Mouse (Mus musculus) kidney, postnatal 4 days (tissue): ENCODE data around the gene Nav2.
A peak's percentile ranks its signal among the peaks of the same experiment; 100 is the strongest.

ENCODE experiments used
- DNase-seq, 2 experiments: peaks; one replicate each; pipeline ENCODE4 v3.0.0; 2021; ENCODE audit warnings: mixed read lengths in 2 of 2

The Nav2 gene

GRCm38 (mm10) chr7:49064792-49065521 is 156.4 kb downstream of the Nav2 start:
- peak; percentile 33 to 41 for DNase-seq

DNA sequence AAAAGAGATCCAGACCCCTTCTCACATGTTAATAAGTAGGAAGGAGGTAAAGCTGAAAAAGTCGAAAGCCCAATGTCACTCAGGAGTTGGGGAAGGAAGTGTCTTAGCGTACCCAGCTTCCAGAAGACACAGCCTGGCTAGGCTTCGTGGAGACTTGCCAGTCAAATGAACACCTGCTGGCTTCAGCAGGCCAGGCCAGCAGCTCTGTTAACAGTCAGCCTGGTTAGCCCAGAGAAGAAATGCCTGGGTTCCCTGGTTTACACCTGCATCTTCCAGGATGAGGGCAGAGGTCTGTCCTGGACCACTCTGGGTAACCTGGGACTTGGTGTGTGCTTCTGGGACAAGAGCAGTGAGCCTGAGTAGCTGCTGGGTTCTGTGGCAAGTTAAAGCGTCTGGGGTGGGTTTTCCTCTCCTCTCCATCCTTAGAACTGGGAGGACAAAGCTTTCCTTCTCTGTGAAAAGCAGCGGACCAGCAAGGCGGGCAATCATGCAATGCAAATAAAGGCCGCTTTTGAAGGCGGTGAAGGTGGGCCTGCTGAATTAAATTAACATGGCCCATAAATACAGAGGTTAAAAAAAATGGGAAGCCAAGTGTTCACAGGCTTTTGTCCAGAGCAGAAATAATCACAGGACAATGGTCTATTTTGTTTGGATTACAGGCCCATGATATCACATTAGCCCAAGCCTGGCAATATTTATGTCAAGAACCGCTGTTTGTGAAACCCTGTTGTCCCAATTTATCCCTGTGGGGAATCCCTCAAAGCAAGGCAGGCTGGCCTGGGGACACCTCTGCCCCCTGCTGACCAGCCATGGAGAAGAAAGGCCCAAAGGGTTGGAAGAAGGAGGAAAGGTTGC is 157.3 kb downstream of the Nav2 start:
- peak; percentile 64 to 72 for DNase-seq

GRCm38 (mm10) chr7:49066828-49067227 is 158.3 kb downstream of the Nav2 start:
- DNase-seq: no peak

DNA sequence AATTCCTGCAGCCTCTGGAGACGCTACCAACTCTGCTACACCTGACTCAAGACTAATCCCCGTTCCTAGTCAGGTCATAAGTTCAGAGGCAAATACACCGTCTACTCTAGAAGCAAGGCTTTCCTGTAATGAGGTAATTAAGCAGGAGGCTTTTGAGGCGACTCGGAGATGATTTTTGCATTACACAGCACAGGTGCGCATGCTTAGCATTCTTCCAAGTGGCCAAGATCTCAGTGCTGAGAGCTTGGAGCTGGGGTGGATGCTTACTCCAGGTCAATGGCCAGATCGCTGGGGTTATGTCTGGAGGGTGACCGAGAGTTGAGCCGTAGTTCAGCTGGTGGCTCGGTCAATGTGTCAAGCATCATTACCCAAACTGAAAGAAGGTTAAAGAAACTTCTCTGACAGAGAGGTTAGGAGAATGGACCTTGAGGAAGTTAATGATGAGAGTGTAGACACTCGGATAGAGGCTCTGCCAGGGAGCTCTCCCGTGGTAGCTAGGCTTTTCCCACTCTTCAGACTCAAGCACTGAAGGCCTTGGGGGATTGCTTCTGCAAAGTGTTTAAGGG is 161.0 kb downstream of the Nav2 start:
- DNase-seq: no peak

DNA sequence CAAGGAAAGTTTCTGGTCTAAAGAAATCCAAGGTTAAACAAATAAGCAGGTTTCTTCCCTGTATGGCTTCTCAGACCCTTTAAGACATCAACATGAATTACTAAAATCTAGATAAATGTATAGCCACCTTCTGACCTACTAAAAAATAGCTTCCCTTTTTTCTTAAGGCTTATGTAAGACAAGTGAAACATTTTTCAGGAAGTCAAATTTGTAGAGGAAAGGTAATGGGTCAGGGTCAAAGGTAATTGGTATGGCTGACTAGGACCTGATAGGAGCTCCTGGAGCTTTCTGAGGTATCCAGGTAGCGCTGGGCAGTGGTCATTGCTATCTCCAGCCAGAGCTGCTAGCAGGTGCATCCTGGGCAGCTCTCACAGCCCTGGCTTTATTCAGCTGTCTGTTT is 162.1 kb downstream of the Nav2 start:
- DNase-seq: no peak

GRCm38 (mm10) chr7:49071141-49071567 is 162.6 kb downstream of the Nav2 start:
- no peak for DNase-seq

DNA sequence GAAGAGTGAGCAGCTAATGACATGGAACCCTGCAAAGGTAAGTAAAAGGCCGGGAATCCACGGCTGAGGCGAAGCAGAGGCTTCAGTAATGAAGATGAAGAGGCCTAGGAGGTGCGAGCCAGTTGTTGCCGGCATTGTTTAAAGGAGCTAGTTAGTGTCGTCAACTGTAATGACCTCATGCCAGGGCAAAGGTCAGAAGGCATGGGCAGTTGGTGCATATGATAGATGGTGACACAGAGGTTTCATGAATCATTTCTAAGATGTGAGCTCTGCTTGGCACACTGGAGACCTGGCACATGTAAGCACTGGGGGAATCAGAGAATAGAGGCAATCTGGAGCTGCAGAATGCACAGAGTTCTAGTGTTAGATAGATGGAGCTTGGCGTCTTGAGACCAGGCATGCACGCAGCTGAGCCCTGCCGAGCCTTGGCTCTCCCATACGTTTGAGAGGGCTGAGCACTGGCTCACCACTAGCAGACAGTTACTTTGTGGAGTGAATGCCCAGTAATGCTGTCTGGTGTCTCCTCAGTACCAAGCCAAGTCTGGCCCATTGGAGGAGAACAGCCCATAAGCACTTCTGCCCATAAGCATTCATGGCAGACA is 166.9 kb downstream of the Nav2 start:
- peak; percentile 13 to 24 for DNase-seq

GRCm38 (mm10) chr7:49076283-49076694 is 167.8 kb downstream of the Nav2 start:
- DNase-seq: no peak

DNA sequence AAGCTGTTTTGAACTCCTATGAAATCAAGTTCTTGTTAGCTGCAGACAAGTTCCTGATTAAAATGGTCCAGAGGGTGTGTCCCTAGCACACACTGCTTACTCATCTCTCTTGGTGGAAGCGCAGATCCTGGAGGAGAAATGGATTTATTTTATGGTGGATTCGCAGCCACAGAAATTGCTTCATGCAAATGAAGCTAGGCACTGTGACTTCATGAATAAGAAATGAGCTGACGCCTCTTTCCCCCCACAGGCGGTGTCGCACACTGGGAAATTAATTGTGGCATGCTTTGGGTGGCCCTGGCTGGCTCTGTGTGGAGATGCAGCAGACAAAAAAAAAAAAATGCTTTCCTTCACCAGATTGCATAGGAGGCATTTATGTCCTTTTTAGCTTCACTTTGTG is 170.4 kb downstream of the Nav2 start:
- DNase-seq: no peak

DNA sequence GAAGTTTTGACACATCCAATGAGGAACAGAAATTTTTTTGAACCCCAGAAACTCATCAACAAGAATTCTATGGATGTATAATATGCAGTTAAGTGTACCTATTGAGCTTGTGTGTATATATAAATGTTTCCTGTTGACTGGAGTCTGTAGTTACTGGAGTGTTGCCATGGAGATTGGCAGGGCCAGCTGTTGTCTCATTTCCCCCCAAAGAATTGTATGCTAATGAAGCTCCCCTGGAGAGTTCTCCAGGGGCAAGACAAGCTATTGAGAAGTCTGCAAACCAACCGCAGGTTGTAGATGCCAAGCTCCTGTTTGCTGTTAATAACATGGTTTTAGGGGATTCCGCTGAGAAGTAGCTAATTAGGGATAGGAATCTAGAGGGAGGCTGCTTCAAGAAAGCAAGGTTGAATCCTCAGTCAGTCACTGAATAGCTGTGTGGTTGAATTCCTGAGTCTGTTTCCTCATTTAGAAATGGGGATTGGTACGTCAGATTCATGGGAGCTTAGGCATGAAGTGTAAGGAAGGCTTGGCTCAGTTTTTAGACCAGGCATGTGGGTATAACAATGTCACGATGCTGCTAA is 174.2 kb downstream of the Nav2 start:
- DNase-seq: no peak

DNA sequence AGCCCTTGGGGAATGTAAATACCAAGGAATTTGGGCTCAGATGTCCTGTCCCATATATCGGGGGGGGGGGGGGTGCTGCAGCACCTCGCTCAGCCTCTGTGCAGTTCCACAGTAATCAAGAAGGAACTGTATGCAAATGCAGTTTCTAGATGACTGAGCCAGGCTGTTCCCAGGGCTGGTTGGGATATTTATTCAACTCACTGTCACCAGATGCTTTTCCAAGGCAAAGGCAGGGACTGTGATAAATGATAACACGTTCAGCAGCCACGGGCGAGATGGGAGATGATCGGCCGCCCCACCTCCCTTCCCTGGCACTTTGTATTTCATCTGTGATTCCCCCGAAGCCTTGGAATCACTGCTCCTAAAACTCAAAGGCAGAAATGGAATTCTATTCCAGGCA is 176.3 kb downstream of the Nav2 start:
- no peak for DNase-seq

GRCm38 (mm10) chr7:49085759-49086158 is 177.2 kb downstream of the Nav2 start:
- DNase-seq: no peak

DNA sequence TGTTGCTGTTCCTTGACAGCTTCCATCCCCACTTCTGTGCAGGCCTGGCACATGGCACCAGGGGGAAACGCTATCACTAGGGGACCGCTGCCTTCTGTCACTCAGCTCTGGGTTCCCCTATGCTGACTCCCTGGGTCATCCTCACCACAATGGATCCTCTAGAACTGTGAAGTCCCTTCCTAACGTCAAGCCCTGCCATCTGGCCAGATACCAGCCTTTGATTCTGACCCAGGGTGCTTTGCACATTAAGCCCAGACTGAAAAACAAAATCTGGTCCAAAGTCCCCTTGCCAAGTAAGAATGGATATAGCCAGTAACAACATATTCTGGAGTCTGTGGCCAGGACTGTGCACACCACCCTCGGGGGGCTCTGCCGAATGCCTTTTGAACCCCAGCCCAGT is 178.6 kb downstream of the Nav2 start:
- DNase-seq: no peak

- no peak for DNase-seq
Measured at GRCm38 (mm10) chr7:49088198-49088912, 179.8 kb downstream of the Nav2 start.

- no peak for DNase-seq
Measured at GRCm38 (mm10) chr7:49091371-49091770, 182.9 kb downstream of the Nav2 start.

DNA sequence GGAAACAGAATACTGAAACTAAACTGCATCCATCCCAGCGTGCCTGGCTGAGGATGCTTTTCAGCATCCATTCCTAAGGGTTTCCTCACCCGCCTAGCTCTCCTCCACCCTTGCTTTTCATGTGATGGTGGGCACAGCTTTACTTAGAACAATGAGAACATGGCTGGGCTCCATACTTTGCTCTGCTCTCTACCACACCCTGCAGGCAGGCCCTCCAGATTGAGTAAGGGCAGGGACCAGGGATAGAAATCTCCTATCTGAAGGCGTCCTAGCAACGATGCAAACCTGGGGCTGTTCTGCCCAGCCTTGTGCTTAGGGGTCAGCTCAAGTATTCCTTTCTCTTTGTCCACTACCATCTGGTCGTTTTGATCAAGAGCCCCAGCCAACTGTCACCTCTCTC is 183.4 kb downstream of the Nav2 start:
- no peak for DNase-seq

DNA sequence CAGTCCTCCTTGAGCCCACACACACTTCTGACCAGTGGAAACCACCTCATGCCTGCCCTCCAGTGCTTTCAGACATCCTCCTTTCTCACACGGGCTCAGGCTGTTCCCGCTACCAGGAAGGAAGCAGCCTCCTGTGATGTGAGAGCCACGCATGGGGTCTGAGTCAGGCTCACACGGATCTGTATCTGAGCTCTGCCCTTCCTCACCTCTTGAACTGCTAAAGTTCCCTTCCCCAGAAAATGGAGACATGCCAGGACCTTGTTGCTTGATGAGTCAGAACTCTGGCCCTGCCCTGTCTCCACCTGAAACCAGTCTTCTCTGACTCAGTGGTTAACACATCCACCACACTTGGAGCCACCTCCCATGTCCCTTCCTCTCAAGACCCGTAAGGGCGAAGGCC is 185.1 kb downstream of the Nav2 start:
- DNase-seq: no peak

DNA sequence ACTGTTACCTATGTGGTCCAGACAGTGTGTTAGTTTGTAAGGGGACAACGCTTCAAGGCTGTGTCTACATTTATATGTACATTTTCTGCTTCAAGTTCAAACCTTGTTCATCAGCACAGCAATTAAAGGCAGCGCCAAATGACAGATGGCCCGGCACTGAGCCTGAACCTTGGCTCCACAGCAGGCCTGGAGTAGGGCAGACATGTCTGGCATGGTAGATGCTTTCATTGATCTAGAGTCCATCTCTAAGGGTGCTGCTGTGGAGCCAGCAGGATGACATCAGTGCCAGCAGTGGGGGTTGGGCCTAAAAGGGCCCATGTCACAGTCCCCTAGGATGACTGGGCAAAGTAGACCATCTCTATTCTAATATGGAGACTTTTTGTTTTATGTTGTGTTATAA is 186.0 kb downstream of the Nav2 start:
- no peak for DNase-seq

DNA sequence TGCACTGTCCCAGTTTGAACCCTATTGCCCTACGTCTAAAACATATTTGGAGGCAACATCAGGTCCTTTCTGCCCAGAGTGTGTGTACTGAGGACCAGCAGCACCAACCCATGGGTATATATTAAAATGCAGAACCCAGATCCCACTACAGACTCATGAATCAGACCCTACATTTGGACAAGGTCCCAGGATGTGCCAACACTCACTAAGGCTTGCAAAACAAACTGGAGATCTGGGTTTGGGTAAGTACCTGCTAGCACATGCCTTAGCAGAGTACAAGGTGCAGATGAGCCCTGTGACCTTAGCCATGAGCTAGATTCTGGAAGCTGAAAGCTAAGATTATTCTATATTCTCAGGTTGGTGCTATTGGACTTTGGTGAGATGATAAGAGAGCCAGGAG is 192.8 kb downstream of the Nav2 start:
- no peak for DNase-seq

DNA sequence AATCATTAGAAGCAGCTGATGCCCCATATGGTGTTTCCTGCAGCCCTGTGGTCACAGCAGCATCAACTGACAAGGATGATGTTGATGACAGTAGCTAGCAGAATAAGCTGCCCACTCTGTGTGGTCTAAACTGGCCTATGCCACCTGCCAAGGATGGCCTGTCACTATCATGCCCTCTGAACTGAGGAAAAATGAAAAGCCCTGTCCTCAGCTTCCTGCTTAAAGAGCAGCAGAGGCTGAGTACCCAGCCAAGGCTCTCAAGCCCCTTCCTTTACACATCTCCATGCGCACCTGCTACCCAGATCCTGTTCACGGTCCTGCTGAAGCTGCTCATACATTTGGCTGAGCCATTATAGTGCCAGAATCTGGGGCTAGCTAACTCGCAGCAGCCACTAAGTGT is 193.7 kb downstream of the Nav2 start:
- no peak for DNase-seq

DNA sequence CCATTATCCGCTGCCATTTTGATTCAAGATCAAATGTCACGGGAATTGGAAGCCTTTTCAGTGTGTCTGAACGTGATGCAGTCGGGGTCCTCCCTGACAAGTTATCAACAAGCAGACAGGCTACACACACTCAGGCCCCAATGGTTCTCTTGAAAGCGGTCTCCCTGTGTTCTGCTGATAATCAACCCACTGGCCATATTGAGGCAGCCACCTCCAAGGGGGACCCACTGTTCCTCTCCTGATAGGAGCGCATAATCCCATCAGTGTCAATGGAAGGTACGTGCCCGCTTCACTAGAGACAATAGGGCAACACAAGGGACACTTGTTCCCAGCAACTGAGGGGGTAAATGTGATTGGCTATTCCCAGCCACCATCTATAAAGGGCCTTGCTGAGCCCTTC is 195.9 kb downstream of the Nav2 start:
- DNase-seq: no peak

DNA sequence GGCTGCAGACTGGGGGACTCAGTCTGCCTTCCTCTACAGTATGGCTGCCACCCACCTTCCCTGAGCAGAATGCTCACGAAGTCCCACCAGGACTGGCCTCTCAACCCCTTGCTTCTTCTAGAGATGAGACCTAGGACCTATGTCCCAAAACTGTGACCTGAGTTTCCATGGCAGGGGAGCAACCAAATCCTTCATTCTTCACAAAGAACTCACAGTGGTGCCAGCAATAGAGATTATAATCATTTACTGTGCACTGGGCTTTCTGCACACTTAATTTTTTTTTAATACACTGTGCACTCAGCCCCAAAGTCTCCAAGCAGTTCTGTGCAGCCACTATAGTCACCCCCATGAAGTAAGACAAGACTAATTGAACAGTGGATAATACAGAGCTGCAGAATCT is 196.3 kb downstream of the Nav2 start:
- no peak for DNase-seq
